Mouse (Mus musculus) stomach, postnatal 0 days (tissue): ENCODE results near the gene Cadm1.

Source experiments
- CTCF ChIP-seq: IDR thresholded peaks from 2 replicates; pipeline ENCODE4 v1.5.1; 2016; ENCODE audit warnings: antibody characterized with exemption, low read depth, mild to moderate bottlenecking, moderate library complexity
- EP300 ChIP-seq: optimal IDR thresholded peaks from 2 replicates; pipeline ENCODE3; 2016; ENCODE audit warnings: antibody characterized with exemption

DNA sequence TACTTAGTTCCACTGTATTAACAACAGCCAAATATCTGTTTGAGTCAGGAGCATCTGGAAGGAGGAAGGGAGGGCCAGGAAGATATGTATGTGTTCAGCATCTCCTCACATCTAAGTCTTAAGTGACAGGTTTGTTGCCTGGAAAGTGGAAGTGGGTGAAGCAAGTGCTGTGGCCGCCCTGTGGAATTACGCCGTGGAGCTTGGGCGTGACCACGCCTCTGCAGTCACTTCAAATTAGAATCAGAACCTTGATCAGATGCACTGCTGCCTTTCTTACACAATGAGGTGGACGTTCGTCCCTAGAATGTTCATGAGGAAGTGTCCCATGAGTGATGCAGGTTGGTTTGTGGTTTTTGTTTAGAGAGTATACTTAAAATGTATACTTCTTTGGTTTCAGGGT is 131.6 kb downstream of the Cadm1 start:
- TF ChIP-seq EP300 (no peak), CTCF (no peak)
